Mouse (Mus musculus) erythroblast, embryonic 14.5 days (primary cell): ENCODE measurements around the gene Gm49333.

ENCODE experiments used
- GATA1 ChIP-seq: IDR thresholded peaks from 2 replicates; pipeline ENCODE4 v1.6.1; 2012; ENCODE audit warnings: low read length, inconsistent platforms, mixed read lengths
- TAL1 ChIP-seq: IDR thresholded peaks from 3 replicates; pipeline ENCODE4 v1.6.1; 2012; ENCODE audit warnings: low read length, inconsistent platforms, mixed read lengths

DNA sequence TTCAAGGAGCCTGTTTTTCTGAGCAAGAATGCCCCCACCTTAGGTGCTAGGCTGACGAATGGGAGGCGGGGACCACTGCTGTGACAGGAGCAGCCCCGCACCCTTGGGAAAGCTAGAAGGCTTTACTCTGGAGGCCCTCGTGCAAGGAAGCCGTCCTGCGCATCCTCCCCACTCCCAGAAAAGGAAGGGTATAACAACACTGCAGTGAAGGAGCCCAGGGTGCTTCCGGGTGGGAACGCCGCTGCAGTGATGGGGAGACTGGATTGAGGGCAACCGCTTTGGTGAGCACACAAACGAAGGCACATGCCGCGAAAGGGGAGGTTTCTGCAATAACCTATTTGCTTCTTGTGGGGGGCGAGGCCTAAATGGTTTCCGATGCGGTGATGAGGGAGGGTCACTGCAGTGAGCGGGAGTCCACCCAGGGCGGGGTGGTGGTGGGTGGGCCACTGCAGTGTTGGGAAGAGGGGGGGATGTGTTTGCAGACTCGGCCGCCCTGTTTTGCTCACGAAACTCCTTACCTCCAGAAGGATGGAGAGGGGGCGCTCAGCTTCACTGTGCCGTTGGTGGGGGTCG, 22.0 kb upstream of the Gm49333 start, which contains the start of gene Vwa5b2:
- no peak for TF ChIP-seq TAL1
- TF ChIP-seq GATA1, result no peak
